17 mouse cellular contexts compared by ENCODE assay signal in the genomic region with DNA sequence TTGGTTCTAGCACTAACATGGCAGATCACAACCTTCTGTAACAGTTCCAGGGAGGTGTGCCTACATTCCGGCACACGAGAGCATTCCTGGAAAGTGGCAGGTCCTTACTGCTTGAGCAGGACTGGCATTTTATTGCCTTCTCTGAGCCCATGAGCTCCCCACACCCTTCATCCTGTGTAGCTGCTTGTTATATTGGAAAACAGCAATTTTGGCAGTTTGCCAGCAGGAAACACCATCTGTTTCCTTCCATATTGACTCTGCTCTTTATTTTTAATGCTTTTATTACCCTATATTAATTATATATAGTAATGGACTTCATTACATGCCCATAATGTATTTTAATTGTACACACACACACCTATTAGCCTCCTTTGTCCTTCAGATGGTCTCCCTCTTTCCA. TPM values are rescaled to one million over a fixed set of nuclear protein-coding genes. Genes with fewer than 3 reads are reported as not detected.
A peak's percentile ranks its signal among the peaks of the same experiment; 100 is the strongest.
DNase-seq lines count a peak whose midpoint lies in the region; ATAC-seq and TF ChIP-seq lines count a peak whose summit lies in the region.
"Had no signal": no experiment of that assay in that cellular context is flagged by ENCODE, and none has a peak within 500 bp of the region (broad histone marks: within the 10 kb centered on the region; RNA-seq: fewer than 3 reads in every experiment).

No protein-coding gene starts in this region.

- H3K9ac ChIP-seq in forebrain, embryonic 13.5 days, result no peak overlapping the region
- H3K9ac ChIP-seq in forebrain, embryonic 11.5 days (ENCODE audit: low read length), result no peak overlapping the region
- H3K9ac ChIP-seq in liver, adult 2 months (ENCODE audit: low read depth, low read length), result no peak overlapping the region
- H3K9ac ChIP-seq in liver, embryonic 12.5 days, result no peak overlapping the region
- H3K9ac ChIP-seq in neural tube, embryonic 15.5 days (replicated peaks), result no peak overlapping the region
- H3K9ac ChIP-seq: liver, embryonic 15.5 days had no signal

- no peak for ATAC-seq in forebrain, embryonic 13.5 days
- ATAC-seq in forebrain, embryonic 11.5 days (replicated peaks; ENCODE audit: low FRiP score), result no peak
- ATAC-seq in liver, embryonic 12.5 days, result no peak
- ATAC-seq in neural tube, embryonic 15.5 days (ENCODE audit: low FRiP score), result no peak

- DNase-seq in forebrain, embryonic 11.5 days (ENCODE audit: low spot score), result no peak
- DNase-seq in liver, adult 2 months (ENCODE audit: extremely low read depth, low read depth, low spot score), result no peak
- DNase-seq in brain, adult 2 months (ENCODE audit: low read depth, low spot score), result peak; percentile 64
- peak; percentile 29 to 44 for DNase-seq in layer of hippocampus, adult 2 months (ENCODE audit: low spot score in 2 of 2)
- no peak for DNase-seq in urinary bladder, postnatal 10 days (ENCODE audit: low spot score)
- DNase-seq: gastrocnemius, postnatal 10 days; kidney, adult 8-10 months; lung, postnatal 4 days; right cerebral cortex, postnatal 25 days; thymus, postnatal 25 days had no signal

- no peaks in the 10 kb centered on the region for H3K27me3 ChIP-seq in forebrain, embryonic 13.5 days
- no peaks in the 10 kb centered on the region for H3K27me3 ChIP-seq in forebrain, embryonic 11.5 days (ENCODE audit: control insufficient read depth, insufficient read depth, low read length)
- no peaks in the 10 kb centered on the region for H3K27me3 ChIP-seq in liver, adult 2 months (ENCODE audit: control insufficient read depth, insufficient read depth, low read length)
- no peaks in the 10 kb centered on the region for H3K27me3 ChIP-seq in liver, embryonic 12.5 days (replicated peaks)
- H3K27me3 ChIP-seq in neural tube, embryonic 15.5 days (replicated peaks), result no peaks in the 10 kb centered on the region
- H3K27me3 ChIP-seq: liver, embryonic 15.5 days had no signal

- no peak overlapping the region for H3K4me2 ChIP-seq in forebrain, embryonic 13.5 days
- no peak overlapping the region for H3K4me2 ChIP-seq in forebrain, embryonic 11.5 days (ENCODE audit: low read depth, low read length, severe bottlenecking)
- no peak overlapping the region for H3K4me2 ChIP-seq in liver, embryonic 12.5 days
- no peak overlapping the region for H3K4me2 ChIP-seq in neural tube, embryonic 15.5 days
- H3K4me2 ChIP-seq: heart, embryonic 11.5 days; liver, embryonic 15.5 days had no signal

- H3K4me1 ChIP-seq in forebrain, embryonic 13.5 days, result peaks cover 22% of the 10 kb centered on the region
- H3K4me1 ChIP-seq in forebrain, embryonic 11.5 days (replicated peaks; ENCODE audit: control insufficient read depth, insufficient read depth, low read length), result peaks cover 2% of the 10 kb centered on the region; the same call in 1 of the 2 replicates
- H3K4me1 ChIP-seq in liver, adult 2 months (ENCODE audit: control insufficient read depth, insufficient read depth, low read length), result peaks cover 20% of the 10 kb centered on the region
- peaks cover 25% of the 10 kb centered on the region for H3K4me1 ChIP-seq in liver, embryonic 12.5 days
- peaks cover 19% of the 10 kb centered on the region for H3K4me1 ChIP-seq in neural tube, embryonic 15.5 days

- WGBS in forebrain, embryonic 13.5 days, result 75% methylated on average over 2 of the region's 2 CpGs
- WGBS in forebrain, embryonic 11.5 days, result 90% methylated on average over 2 of the region's 2 CpGs
- 86% methylated on average over 2 of the region's 2 CpGs for WGBS in liver, adult 2 months
- WGBS in liver, embryonic 12.5 days (ENCODE audit: insufficient replicate concordance), result 86% methylated on average over 2 of the region's 2 CpGs
- WGBS in neural tube, embryonic 15.5 days, result 47% methylated on average over 2 of the region's 2 CpGs

- peaks cover 60% of the 10 kb centered on the region for H3K36me3 ChIP-seq in forebrain, embryonic 13.5 days (ENCODE audit: poor library complexity, severe bottlenecking)
- H3K36me3 ChIP-seq in forebrain, embryonic 11.5 days (ENCODE audit: control insufficient read depth, insufficient read depth, low read length), result peaks cover 20% of the 10 kb centered on the region
- H3K36me3 ChIP-seq in liver, adult 2 months (ENCODE audit: control insufficient read depth, insufficient read depth, low read length), result peaks cover 38% of the 10 kb centered on the region
- peaks cover 66% of the 10 kb centered on the region for H3K36me3 ChIP-seq in liver, embryonic 12.5 days
- H3K36me3 ChIP-seq in neural tube, embryonic 15.5 days, result peaks cover 54% of the 10 kb centered on the region

- no peaks in the 10 kb centered on the region for H3K9me3 ChIP-seq in forebrain, embryonic 13.5 days (replicated peaks)
- H3K9me3 ChIP-seq in forebrain, embryonic 11.5 days (ENCODE audit: control insufficient read depth, low read length), result no peaks in the 10 kb centered on the region
- no peaks in the 10 kb centered on the region for H3K9me3 ChIP-seq in liver, embryonic 12.5 days (replicated peaks)
- H3K9me3 ChIP-seq in neural tube, embryonic 15.5 days (replicated peaks), result no peaks in the 10 kb centered on the region
- H3K9me3 ChIP-seq: liver, embryonic 15.5 days had no signal

- peak overlapping the region; percentile 70 for H3K27ac ChIP-seq in forebrain, embryonic 13.5 days
- H3K27ac ChIP-seq in forebrain, embryonic 11.5 days (ENCODE audit: low read depth, low read length), result no peak overlapping the region
- H3K27ac ChIP-seq in liver, adult 2 months (replicated peaks; ENCODE audit: insufficient read depth, low read depth, low read length), result 0 out of 2 replicates have a peak overlapping the region, but pooled peaks have one; percentile 27
- H3K27ac ChIP-seq in liver, embryonic 12.5 days, result no peak overlapping the region
- H3K27ac ChIP-seq in layer of hippocampus, adult 2 months, result peak overlapping the region; percentile 6; the same call in 1 of the 2 replicates
- no peak overlapping the region for H3K27ac ChIP-seq in neural tube, embryonic 15.5 days (replicated peaks)
- H3K27ac ChIP-seq: liver, embryonic 15.5 days had no signal

- no peak overlapping the region for H3K4me3 ChIP-seq in forebrain, embryonic 13.5 days
- H3K4me3 ChIP-seq in forebrain, embryonic 11.5 days (ENCODE audit: low read depth, low read length), result no peak overlapping the region
- H3K4me3 ChIP-seq in liver, adult 2 months (ENCODE audit: insufficient read depth, low read depth, low read length), result no peak overlapping the region
- no peak overlapping the region for H3K4me3 ChIP-seq in liver, embryonic 12.5 days
- no peak overlapping the region for H3K4me3 ChIP-seq in layer of hippocampus, adult 2 months
- H3K4me3 ChIP-seq in neural tube, embryonic 15.5 days (replicated peaks), result no peak overlapping the region
- H3K4me3 ChIP-seq: liver, embryonic 15.5 days had no signal

- no peak for TF ChIP-seq CTCF in liver, adult 2 months (IDR thresholded peaks at IDR 0.05; ENCODE audit: low read depth, low read length)
- no peak for TF ChIP-seq CTCF in layer of hippocampus, adult 2 months (conservative IDR thresholded peaks at IDR 0.05)

- TF ChIP-seq POLR2A in liver, adult 2 months (IDR thresholded peaks at IDR 0.05; ENCODE audit: extremely low read depth, insufficient read depth, low read length), result no peak

- H3K79me2 ChIP-seq in liver, adult 2 months (ENCODE audit: control insufficient read depth, insufficient read depth, low read length), result peaks cover 4% of the 10 kb centered on the region; the same call in 1 of the 2 replicates

RNA-seq across cellular contexts. Expression of gene Selenos, which starts 3.0 kb away (rescaled TPM):
- polyA plus RNA-seq in forebrain, embryonic 13.5 days (2015; fragmentation: Nextera tagmentation; extraction: Ambion mirVana), result 70.7 TPM in 2 replicates
- 62.8 and 64.2 TPM in 2 replicates for polyA plus RNA-seq in forebrain, embryonic 11.5 days (2014; fragmentation: Nextera tagmentation; extraction: Ambion mirVana)
- 68.9 and 94.2 TPM in 2 replicates for total RNA-seq in liver, adult 2 months (2014; rRNA removed)
- 140 and 164 TPM in 2 replicates for polyA plus RNA-seq in liver, adult 2 months (2012; rRNA removed)
- polyA plus RNA-seq in liver, embryonic 12.5 days (2016; fragmentation: Nextera tagmentation; extraction: Ambion mirVana), result 60.7 and 65.5 TPM in 2 replicates
- 10 to 100 TPM; 50.6 to 57.3 TPM for total RNA-seq in layer of hippocampus, adult 2 months (2021)
- polyA plus RNA-seq in neural tube, embryonic 15.5 days (2015; fragmentation: Nextera tagmentation; extraction: Ambion mirVana), result 92.0 and 93.1 TPM in 2 replicates

RNA-seq across cellular contexts. Expression of gene Snrpa1, which starts 17.6 kb away (rescaled TPM):
- polyA plus RNA-seq in forebrain, embryonic 13.5 days (2015; fragmentation: Nextera tagmentation; extraction: Ambion mirVana), result 201 and 206 TPM in 2 replicates
- polyA plus RNA-seq in forebrain, embryonic 11.5 days (2014; fragmentation: Nextera tagmentation; extraction: Ambion mirVana), result 229 and 250 TPM in 2 replicates
- 15.4 and 18.9 TPM in 2 replicates for total RNA-seq in liver, adult 2 months (2014; rRNA removed)
- 9.1 and 9.8 TPM in 2 replicates for polyA plus RNA-seq in liver, adult 2 months (2012; rRNA removed)
- 162 and 173 TPM in 2 replicates for polyA plus RNA-seq in liver, embryonic 12.5 days (2016; fragmentation: Nextera tagmentation; extraction: Ambion mirVana)
- 10 to 100 TPM; 33.0 to 33.8 TPM for total RNA-seq in layer of hippocampus, adult 2 months (2021)
- polyA plus RNA-seq in neural tube, embryonic 15.5 days (2015; fragmentation: Nextera tagmentation; extraction: Ambion mirVana), result 116 and 133 TPM in 2 replicates

RNA-seq across cellular contexts. Expression of gene Chsy1, which starts 32.9 kb away (rescaled TPM):
- 14.2 and 14.5 TPM in 2 replicates for polyA plus RNA-seq in forebrain, embryonic 13.5 days (2015; fragmentation: Nextera tagmentation; extraction: Ambion mirVana)
- 17.7 and 18.6 TPM in 2 replicates for polyA plus RNA-seq in forebrain, embryonic 11.5 days (2014; fragmentation: Nextera tagmentation; extraction: Ambion mirVana)
- total RNA-seq in liver, adult 2 months (2014; rRNA removed), result 3.4 and 3.9 TPM in 2 replicates
- 1.3 TPM in 2 replicates for polyA plus RNA-seq in liver, adult 2 months (2012; rRNA removed)
- polyA plus RNA-seq in liver, embryonic 12.5 days (2016; fragmentation: Nextera tagmentation; extraction: Ambion mirVana), result 11.3 and 12.0 TPM in 2 replicates
- total RNA-seq in layer of hippocampus, adult 2 months (2021), result 10 to 100 TPM; 14.2 to 14.6 TPM
- polyA plus RNA-seq in neural tube, embryonic 15.5 days (2015; fragmentation: Nextera tagmentation; extraction: Ambion mirVana), result 9.9 and 10.7 TPM in 2 replicates

RNA-seq across cellular contexts. Expression of gene Gm45213, which starts 33.0 kb away (rescaled TPM):
- not detected in 2 replicates for polyA plus RNA-seq in forebrain, embryonic 13.5 days (2015; fragmentation: Nextera tagmentation; extraction: Ambion mirVana)
- not detected in 2 replicates for polyA plus RNA-seq in forebrain, embryonic 11.5 days (2014; fragmentation: Nextera tagmentation; extraction: Ambion mirVana)
- not detected in 2 replicates for total RNA-seq in liver, adult 2 months (2014; rRNA removed)
- not detected in 2 replicates for polyA plus RNA-seq in liver, adult 2 months (2012; rRNA removed)
- polyA plus RNA-seq in liver, embryonic 12.5 days (2016; fragmentation: Nextera tagmentation; extraction: Ambion mirVana), result not detected in 2 replicates
- total RNA-seq in layer of hippocampus, adult 2 months (2021), result not detected
- not detected in 2 replicates for polyA plus RNA-seq in neural tube, embryonic 15.5 days (2015; fragmentation: Nextera tagmentation; extraction: Ambion mirVana)
- total RNA-seq: gastrocnemius, postnatal 10 days had no signal
- polyA plus RNA-seq: heart, embryonic 11.5 days; hindbrain, embryonic 11.5 days; liver, embryonic 15.5 days; stomach, embryonic 14.5 days had no signal

Comparison
In these comparisons a context has a peak if more than half of its experiments do, and no peak if none do; other contexts are left out.
1. H3K27ac ChIP-seq: peak in forebrain, embryonic 13.5 days (single experiment), liver, adult 2 months (single experiment) and layer of hippocampus, adult 2 months (single experiment); none in forebrain, embryonic 11.5 days (single experiment), liver, embryonic 12.5 days (single experiment) and neural tube, embryonic 15.5 days (single experiment).
2. RNA of gene Snrpa1, which starts 17.6 kb away (polyA plus RNA-seq): 229 to 250 TPM in forebrain, embryonic 11.5 days, 201 to 206 TPM in forebrain, embryonic 13.5 days, 162 to 173 TPM in liver, embryonic 12.5 days and 116 to 133 TPM in neural tube, embryonic 15.5 days; 9.1 to 9.8 TPM in liver, adult 2 months; every median in the first group is over 10 times any median in the second.
3. DNase-seq: peak in brain, adult 2 months (single experiment) and layer of hippocampus, adult 2 months (2 of 2); none in forebrain, embryonic 11.5 days (single experiment), liver, adult 2 months (single experiment) and urinary bladder, postnatal 10 days (single experiment).